Mouse (Mus musculus): ENCODE results near the gene Isg20l2. TPM values are rescaled to one million over a fixed set of nuclear protein-coding genes. Genes with fewer than 3 reads are reported as not detected.

Gene Isg20l2
- total RNA-seq, 2 experiments from 2014 or later: 15.7 TPM

DNA sequence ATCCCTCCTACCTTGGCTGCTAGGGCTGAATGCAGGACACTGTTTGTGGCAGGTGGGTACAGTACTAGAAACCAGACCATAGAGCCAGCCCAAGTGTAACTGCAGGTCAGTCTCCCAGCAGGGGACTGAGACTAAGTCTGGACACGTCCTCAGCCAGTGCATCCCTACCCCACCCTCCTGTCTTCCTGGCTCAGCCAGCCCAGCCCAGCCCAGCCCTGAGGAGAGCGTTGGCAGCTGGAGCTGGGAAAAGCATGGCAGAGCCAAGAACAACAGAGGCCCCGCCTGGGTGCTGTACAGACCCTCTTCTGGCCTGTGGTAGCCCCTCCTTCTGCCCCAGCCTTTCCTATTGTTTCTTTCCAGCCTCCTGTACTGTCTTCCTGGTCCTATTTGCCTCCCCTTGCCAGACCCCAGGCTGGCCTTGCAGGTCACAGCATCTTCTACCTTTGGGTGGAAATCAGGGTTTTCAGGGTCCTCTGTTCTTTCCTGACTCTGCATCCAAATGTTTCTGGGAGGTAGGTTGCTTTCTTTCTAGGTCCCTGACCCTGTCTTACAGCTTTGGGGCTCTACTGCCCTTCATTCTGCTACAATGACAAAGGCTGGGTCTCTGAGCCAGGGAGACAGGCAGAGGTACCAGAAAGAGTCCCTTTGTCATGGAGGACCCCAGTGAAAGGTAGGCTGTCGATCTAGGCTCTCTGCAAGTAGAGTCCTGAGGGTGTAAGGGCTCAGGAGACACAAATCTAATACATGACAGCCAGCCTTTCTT, 14.9 kb downstream of the Isg20l2 start:
- DNase-seq: peak; percentile 29 to 47
- intact Hi-C loops (cut with DNase I): no loop called here

DNA sequence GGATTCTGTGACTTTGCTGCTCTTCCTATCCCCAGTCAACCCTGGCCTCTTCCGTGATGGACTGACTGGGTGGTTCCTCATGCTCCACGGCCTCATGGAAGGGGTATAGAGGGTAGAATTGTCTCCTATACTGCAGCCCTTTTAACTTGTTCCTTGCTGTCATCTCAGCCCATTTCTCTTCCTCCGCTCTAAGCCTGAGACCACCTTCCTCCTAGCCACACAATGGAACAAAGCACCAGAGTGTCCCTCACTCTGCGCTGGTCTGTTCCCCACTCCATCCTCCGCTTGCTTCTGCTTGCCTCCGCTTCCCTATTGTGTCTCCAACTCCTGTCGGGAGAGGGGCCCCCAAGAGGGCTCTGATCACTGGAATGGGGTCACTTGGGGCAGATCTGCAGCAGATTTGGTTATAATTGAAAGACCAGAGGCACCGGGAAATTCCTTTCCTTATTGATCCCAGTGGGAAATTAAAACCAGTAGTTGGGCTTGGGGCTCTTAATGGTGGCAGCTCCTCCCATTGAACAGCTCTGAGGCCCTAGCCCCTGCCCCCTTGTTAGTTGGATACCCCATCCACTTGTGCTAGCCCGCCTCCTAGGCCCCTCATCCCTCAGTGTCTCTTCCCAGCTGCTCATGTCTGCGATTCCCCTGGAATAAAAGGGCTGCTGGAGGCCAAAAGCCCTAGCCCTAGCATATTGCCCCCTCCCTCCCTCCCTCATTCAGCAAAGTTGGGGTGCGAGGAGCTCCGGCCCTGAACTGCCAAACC, 15.8 kb downstream of the Isg20l2 start:
- intact Hi-C loops (cut with DNase I): no loop called here
- no peak for DNase-seq

DNA sequence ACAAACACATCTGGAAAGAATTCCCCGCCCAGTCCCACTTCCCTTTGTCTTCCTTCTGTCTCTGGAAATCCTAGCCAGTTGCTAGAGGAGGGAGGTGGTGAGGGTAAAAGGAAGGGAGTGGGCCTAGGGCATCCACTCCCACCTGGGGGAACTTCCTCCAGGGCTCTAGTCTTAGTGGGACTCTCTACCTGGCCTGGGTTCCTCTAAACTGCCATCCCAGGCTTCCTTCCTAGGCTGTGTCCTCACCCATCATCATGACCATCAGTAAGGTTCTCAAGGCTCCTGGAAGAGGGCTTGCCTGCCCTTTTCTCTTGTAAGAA, 16.4 kb downstream of the Isg20l2 start:
- DNase-seq: no peak
- intact Hi-C loops (cut with DNase I): no loop called here

DNA sequence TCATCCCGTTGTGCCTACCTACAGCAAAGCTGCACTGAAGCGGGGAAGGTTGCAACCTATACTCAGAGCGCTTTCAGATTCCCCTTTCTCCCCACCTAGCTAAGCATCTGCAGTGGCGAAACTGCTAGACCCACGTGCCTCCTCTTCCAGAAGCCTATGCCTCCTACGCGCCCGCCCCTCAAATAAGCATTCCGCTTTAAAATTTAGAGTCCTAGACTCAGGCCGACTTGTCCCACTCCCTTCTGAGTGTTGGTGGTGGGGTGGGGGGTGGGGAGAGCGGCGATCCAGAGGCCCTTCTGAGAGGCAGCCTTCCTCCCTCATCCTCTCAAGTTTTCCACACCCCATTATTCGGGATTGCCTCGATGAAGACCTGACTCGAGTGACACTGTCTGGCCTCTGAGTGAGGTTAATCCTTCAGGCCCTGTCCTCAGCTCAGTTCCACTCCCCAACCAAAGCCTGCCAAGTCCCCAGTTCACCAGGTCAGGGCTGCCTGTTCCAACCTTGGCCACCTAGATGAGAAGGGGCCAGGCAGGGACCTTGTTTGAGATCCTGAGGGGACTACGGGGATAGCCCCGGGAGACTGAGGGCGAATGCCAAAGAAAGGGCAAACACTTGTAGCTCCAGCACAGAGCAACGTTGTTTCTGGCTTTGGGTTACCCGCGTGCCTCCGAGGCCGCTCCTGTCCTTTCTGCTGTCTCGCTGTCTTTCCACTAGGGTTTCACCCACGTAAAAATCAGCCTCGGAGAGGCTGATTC, 17.1 kb downstream of the Isg20l2 start:
- intact Hi-C loops (cut with DNase I): no loop called here
- DNase-seq: no peak

DNA sequence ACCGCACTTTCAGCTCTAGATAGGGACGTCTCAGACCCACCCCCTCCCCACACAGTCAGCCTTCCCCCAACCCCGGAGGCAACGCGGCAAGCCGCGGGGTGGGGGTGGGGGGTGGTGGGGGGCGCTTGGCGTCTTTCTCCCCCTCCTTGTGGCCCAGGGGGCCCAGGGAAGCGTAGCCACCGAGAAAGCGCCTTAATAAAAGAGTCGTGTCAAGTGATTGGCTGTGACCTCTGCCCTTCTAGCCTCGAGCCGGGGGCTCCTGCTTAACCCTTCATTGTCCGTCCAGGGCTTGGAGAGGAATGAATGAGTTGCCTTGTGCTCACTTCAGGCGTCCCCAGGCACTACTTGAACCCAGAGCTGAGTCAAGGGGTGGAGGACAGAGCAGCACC, 17.7 kb downstream of the Isg20l2 start:
- intact Hi-C loops (cut with DNase I): no loop called here

DNA sequence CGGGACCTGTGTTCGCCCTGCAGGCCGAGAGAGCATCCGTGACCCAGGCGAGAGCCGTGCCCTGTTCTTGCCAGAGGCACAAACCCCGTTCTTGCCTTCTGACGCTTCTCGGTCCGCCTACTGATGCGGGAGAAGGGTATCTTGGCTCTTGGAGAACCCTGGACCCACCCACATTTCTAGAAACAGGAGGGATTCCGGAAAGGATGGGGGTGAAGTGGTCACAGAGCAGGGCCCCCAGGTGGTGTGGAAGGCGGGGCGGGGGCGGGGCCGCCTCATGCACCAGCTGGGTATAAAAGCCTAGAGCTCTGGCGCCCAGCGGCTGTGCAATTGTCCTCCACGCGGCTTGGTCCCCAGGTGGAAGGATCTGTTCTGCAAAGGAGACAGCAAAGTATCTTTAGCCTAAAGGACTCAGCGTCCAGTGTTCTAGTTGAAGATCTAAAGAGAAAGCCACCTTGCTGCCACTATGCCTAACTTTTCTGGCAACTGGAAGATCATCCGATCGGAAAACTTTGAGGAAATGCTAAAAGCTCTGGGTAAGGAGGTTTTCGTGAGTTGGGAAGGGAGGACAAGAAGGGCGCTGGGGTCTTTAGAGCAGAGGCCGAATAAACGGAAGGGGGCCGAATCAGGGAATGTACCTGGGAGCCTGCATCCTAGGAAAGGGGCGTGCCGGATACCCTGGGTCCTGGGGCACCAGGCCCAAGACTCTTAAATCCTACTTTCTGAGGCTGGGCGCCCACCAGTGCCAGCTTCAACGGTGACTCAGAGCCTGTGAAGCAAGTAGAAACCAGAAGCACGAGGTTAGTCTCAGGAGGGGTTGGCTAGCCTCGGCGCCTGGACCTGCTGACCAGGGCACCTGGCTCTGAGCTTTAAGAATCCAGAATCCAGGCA, 18.5 kb downstream of the Isg20l2 start, which contains the start of gene Crabp2:
Crabp2 (plus strand) TSS at position 289 of the 888 bp plus-strand sequence.
- DNase-seq: no peak
- intact Hi-C loops (cut with DNase I): no loop called here

More for the DNA sequence above, 17.7 kb downstream of the Isg20l2 start:
- DNase-seq: no peak

DNA sequence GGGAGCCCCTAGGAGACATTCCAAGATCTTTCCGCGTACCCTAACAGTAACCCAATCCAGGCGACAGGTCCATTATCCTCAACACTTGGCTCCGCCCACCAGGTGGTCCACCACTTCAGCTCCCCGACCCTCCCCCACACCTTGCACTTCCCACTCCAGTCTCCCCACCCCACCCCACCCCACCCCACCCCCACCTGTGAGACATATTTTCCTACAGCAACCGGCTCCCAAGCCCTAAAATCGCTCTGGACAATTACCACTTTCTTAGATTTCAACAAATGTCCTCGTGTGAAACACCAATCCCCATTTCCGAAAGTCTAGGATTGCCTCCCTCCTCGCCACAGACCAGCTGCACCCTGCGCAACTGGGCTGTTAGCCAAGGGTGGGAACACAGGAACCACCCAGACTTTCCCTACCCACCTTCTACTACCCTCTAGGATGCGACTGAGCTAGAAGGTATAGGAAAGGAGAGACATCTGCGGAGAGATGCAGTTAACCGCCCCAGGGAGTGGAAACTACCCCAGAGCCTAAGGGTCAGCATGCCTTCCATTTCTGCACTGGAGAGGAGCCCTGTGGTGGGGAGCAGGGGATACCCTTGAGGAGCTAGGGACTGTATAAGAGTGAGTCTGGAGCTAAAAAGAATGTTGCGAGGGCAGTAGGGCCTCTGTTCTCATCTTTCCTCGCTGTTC, 19.3 kb downstream of the Isg20l2 start:
- no peak for DNase-seq
- intact Hi-C loops (cut with DNase I): no loop called here

DNA sequence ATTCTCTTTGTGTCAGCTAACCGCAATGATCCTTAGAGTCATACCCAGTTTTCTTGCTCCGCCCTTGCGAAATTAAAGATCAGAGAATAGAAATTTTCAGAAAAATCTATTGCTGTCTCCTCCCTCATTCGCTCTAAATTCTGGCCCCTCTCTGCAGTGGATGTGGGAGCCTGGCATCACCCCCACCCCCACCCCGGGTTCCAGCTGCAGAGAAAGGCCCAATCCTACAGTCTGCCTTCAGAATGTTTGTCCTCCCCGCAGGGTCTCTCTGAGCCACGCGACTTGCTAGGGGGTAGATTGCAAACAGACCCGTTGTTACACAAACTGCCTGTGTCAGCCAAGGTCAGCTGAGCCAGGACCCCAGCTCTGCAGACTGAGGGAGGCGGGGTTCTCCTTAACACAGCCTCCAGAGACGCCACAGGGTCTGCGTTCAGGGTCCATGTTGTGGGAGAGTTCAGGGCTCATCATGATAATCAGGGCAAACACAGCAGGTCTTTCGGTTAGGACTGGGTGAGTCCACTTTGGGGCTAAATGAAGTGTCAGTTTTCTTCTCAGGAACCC, 19.9 kb downstream of the Isg20l2 start:
- intact Hi-C loops (cut with DNase I): no loop called here
- DNase-seq: no peak

DNA sequence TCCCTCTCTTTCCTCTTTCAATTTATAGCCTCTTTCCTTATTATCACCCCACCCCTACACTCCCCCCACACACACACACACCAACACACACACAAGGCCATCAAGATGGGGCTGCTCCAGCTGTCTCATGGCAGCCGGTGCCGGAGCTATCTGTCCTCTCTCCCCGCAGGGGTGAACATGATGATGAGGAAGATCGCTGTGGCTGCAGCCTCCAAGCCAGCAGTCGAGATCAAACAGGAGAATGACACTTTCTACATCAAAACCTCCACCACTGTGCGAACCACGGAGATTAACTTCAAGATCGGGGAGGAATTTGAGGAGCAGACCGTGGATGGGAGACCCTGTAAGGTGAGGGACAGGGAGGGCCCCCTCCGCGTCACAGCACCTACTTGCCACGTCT, 21.8 kb downstream of the Isg20l2 start:
- intact Hi-C loops (cut with DNase I): no loop called here
- DNase-seq: no peak

DNA sequence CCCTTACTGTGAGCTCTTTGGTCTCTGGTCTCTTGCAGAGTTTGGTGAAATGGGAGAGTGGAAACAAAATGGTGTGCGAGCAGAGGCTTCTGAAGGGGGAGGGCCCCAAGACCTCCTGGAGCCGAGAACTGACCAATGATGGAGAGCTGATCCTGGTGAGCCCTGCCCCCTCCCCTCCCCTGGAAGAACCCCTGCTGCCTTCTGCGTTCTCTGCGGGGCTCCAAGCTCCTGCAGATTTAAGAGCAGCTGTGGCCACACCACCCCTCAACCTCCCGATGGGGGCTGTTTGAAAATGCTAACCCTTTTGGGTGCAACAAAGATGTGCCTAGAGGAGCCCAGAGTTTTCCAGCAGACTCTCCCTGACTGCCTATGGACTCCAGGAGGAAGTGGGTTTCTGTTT, 22.3 kb downstream of the Isg20l2 start:
- intact Hi-C loops (cut with DNase I): no loop called here
- DNase-seq: no peak

DNA sequence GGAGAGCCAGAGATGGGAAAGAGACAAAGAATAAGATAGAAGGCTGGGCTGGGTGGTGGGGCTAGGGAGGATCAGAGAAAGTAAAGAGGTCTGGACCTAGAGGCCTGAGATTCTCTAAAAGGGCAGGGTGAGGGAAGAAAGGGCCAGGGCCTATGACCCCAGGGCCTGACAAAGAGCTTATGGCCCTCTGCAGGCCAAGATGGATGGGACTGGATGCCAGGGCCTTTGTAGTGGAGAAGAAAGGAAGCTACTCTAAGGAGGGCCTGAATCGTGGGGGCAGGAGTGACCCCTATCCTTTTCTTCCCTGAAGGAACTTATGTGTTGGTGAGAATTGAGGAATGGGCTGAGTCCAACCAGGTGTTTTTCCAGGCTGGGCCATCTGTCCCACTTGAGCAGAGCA, 27.9 kb downstream of the Isg20l2 start:
- intact Hi-C loops (cut with DNase I): no loop called here

DNA sequence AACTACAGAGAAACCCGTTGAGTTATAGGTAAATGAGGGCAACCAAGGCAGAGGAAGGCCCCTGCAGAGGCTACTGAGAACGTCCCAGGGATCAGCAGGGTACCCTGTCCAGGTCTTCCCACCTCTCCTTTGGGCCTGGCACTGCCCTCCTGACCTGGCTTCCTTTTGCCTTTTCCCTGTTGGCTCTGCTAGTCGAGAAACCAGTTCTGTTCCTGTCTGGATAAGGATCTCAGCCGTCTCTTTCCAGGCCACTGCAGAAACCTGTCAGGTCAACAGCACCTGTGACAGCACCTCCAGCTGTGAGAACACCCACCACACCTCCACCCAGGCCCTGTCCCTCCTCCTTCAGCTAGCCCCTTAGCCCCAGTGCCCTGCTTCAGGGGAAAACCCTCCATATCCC, 28.4 kb downstream of the Isg20l2 start:
- intact Hi-C loops (cut with DNase I): no loop called here
- DNase-seq: no peak

More for the DNA sequence above, 27.9 kb downstream of the Isg20l2 start:
- no peak for DNase-seq

DNA sequence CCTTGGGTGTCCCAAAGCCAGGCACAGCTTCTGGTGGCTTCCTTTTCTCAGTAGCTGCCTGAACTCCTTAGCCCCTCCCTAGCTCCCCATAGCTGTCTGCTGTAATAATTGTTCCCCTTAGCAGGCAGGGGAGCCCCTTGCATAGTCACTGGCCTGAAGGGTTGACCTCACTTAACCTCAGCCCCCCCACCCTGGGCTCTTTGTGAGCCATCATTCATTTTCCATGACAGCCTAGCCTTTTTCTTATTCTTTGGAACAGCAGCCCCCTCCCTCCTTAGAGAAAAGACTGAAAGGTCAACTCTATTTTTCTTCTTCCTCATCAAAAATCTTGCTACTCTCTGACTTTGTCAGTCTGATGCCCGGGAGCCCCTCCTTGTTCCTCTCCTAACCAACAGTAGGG, 28.9 kb downstream of the Isg20l2 start:
- intact Hi-C loops (cut with DNase I): no loop called here

DNA sequence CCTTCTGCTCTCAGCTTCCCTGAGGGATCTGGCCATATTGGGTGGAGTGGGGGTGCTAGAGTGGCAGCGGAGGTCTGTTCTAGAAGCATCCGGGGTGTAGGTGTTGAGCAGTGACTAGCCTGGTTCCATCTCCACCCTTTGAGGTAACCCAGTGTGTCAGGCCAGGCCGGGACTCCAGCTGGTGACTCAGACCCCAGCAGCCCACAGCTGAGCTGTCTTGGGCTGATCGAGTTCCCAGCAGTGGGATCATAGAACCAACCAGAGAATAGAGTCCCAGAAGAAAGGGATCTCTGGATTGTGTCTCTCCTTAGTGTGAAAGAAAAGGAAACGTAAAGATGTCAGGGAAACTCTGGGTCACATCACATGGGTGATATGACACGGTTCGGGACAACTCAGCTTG, 29.3 kb downstream of the Isg20l2 start:
- intact Hi-C loops (cut with DNase I): no loop called here
- DNase-seq: no peak

More for the DNA sequence above, 28.9 kb downstream of the Isg20l2 start:
- no peak for DNase-seq

DNA sequence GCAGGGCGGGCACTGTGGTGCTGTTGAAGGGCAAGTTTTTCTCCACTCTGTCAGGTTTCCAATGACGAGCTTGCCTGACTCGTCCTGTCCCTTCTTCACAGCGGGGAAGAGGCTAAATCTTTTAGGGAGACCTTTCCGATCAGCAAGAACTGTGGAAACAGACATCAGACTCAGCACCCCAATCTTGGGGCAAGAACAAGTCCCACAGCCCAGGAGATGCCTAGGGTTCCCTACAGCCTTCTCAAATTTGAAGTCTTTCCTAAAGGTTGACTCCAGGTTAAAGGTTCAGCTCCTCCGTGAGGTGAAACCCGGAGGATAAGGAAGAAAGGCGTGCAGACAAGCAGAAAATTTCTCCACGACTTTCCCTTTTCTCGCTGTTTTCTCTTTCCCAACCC, 30.1 kb downstream of the Isg20l2 start:
- intact Hi-C loops (cut with DNase I): loop anchor here (5.0 kb wide), 1 partner anchor 37 kb away; no protein-coding TSS in a partner anchor
- DNase-seq: no peak

DNA sequence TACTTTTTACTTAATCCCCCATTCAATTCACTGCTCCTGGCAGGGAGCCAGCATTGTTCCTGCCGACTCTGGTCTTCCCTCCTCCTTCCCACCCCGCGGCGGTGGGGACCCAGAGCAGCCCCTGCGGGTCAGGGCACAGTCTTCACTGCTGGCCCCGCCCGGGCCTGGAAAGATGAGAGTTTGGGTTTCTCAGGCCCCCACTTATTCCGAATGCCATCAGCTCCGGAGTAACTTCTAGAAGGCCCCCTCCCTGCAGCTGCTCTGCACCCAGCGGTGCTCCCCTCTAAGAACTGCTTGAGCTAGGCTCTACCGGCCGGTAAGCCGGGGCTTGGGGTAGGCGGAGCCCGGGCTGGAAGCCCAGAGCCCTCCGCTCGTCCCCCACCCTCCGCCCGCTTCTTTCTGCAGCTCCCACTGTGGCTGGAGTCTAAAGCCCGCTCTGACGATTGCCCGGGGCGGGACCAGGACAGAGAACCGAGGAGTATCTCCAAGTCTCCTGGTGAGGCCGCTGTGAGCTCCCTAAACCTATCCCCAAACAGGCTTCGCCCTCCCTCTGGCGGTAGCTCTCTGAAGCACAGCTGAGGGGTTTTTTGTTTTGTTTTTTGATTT, 30.6 kb downstream of the Isg20l2 start:
- DNase-seq: peak; percentile 89 to 91
- intact Hi-C loops (cut with DNase I): loop anchor here (1.0 to 5.0 kb wide), 2 partner anchors 25 to 37 kb away; no protein-coding TSS in a partner anchor

DNA sequence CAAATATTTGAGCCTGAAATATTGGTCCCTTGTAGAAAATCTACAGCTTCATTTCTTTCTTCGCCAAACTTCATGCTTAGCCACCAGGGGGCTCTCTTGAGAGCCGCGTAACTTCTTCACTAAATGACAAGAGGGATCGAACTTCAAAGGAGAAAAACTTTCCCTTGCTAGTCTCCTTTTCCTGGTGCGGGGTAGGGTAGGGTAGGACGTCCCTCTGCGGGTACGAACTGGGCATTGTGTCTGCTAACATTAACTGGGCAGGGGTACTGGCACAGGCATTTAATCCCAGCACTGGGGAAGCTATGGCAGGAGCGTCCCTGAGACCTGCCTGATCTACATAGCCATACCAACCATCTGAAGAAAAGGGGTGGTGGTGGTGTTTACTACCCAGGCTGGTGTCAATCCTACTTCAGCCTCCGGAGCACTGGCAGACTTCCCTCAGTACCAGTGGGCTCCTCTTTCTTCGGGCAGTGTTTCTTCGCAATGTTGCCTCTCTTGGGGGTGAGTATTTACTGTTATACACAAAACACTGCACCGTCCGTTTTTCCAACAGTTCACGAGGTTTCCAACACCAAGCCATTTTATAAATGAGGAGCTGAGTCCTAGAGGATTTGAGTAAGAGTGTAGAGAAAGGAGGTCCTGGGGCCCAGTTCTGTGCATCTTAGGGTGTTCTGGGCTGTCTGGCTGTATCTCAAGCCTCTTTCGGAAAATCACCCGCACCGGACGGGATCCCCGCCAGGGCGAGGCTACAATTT, 40.2 kb downstream of the Isg20l2 start:
- DNase-seq: peak; percentile 60 to 77
- intact Hi-C loops (cut with DNase I): loop anchor here (1.0 kb wide), 2 partner anchors 17 to 101 kb away; no protein-coding TSS in a partner anchor

DNA sequence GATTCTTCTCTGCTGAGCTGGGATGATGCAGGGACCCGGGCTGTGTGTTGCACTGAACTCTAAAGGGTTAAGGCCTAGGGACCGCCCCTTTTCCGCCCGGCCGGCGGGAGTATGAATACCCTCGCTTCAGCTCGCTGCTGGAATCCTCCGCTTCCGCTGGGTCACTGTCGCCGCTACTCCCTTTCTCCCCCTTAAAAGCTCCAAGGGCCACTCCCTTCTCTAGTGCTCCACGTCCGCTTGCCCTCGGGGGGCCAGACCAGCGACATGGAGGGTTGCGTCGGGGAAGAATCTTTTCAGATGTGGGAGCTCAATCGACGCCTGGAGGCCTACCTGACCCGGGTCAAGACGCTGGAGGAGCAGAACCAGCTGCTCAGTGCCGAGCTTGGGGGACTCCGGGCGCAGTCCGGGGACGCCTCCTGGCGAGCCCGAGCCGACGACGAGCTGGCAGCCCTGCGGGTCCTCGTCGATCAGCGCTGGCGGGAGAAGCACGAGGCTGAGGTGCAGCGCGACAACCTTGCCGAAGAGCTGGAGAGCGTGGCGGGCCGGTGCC, 40.9 kb downstream of the Isg20l2 start, which contains the start of gene Nes:
Nes (plus strand) TSS at position 140 of the 550 bp plus-strand sequence.
- intact Hi-C loops (cut with DNase I): loop anchor here (1.0 kb wide), 2 partner anchors 16 to 100 kb away; no protein-coding TSS in a partner anchor
- peak; percentile 78 for DNase-seq
